ENCODE assay signal across 23 mouse cellular contexts in genomic region chr15:25296714-25297113, GRCm38 (mm10).
DNase-seq lines count a peak whose midpoint lies in the region; ATAC-seq and TF ChIP-seq lines count a peak whose summit lies in the region.
"Had no signal": no experiment of that assay in that cellular context is flagged by ENCODE, and none has a peak within 500 bp of the region (broad histone marks: within the 10 kb centered on the region; RNA-seq: fewer than 3 reads in every experiment).

No protein-coding gene starts in this region.

- WGBS in forebrain, embryonic 14.5 days, result 74% methylated on average over 11 of the region's 11 CpGs
- WGBS in forebrain, embryonic 10.5 days, result 91% methylated on average over 11 of the region's 11 CpGs
- 88% methylated on average over 11 of the region's 11 CpGs for WGBS in midbrain, embryonic 15.5 days
- WGBS in midbrain, embryonic 10.5 days, result 90% methylated on average over 11 of the region's 11 CpGs
- whole genome bisulfite sequencing in forebrain, embryonic 15.5 days, result 65% methylated on average over 11 of the region's 11 CpGs
- WGBS in stomach, postnatal 0 days, result 71% methylated on average over 11 of the region's 11 CpGs
- WGBS in kidney, embryonic 14.5 days, result 87% methylated on average over 11 of the region's 11 CpGs

- no peak for DNase-seq in forebrain, embryonic 14.5 days (ENCODE audit: low spot score)
- no peak for DNase-seq in forebrain, embryonic 10.5 days (ENCODE audit: extremely low spot score, low spot score)
- no peak for DNase-seq in midbrain, embryonic 10.5 days (ENCODE audit: low spot score)
- DNase-seq in stomach, postnatal 0 days (ENCODE audit: low spot score), result no peak
- no peak for DNase-seq in gastrocnemius, postnatal 14 days
- DNase-seq: adrenal gland, adult 8-10 months; adrenal gland, postnatal 25 days; cerebellum, adult 18-20 months; cerebellum, adult 9-10 months; gastrocnemius, postnatal 36 days; heart, adult 18-20 months; heart, postnatal 14 days; heart, postnatal 4 days had no signal

- H3K27ac ChIP-seq in forebrain, embryonic 14.5 days (ENCODE audit: low read depth, low read length), result no peak overlapping the region
- H3K27ac ChIP-seq in forebrain, embryonic 10.5 days, result no peak overlapping the region
- no peak overlapping the region for H3K27ac ChIP-seq in midbrain, embryonic 15.5 days
- H3K27ac ChIP-seq in midbrain, embryonic 10.5 days (replicated peaks), result no peak overlapping the region
- no peak overlapping the region for H3K27ac ChIP-seq in forebrain, embryonic 15.5 days (replicated peaks)
- H3K27ac ChIP-seq in stomach, postnatal 0 days (replicated peaks), result no peak overlapping the region
- no peak overlapping the region for H3K27ac ChIP-seq in kidney, embryonic 14.5 days (ENCODE audit: low read depth, low read length)
- H3K27ac ChIP-seq: heart, embryonic 13.5 days; hindbrain, embryonic 14.5 days; hindbrain, postnatal 0 days had no signal

- H3K4me1 ChIP-seq in forebrain, embryonic 14.5 days (ENCODE audit: control insufficient read depth, insufficient read depth, low read length), result peaks cover 13% of the 10 kb centered on the region
- peaks cover 15% of the 10 kb centered on the region for H3K4me1 ChIP-seq in forebrain, embryonic 10.5 days
- peaks cover 8% of the 10 kb centered on the region; the same call in 1 of the 2 replicates for H3K4me1 ChIP-seq in midbrain, embryonic 15.5 days
- H3K4me1 ChIP-seq in midbrain, embryonic 10.5 days, result no peaks in the 10 kb centered on the region
- H3K4me1 ChIP-seq in forebrain, embryonic 15.5 days, result peaks cover 17% of the 10 kb centered on the region
- no peaks in the 10 kb centered on the region for H3K4me1 ChIP-seq in stomach, postnatal 0 days (replicated peaks; ENCODE audit: control insufficient read depth, insufficient read depth)
- no peaks in the 10 kb centered on the region for H3K4me1 ChIP-seq in kidney, embryonic 14.5 days (ENCODE audit: control insufficient read depth, insufficient read depth, low read length)
- H3K4me1 ChIP-seq: heart, embryonic 13.5 days had no signal

- no peak for TF ChIP-seq EP300 in stomach, postnatal 0 days (optimal IDR thresholded peaks at IDR 0.05)

- H3K9me3 ChIP-seq in forebrain, embryonic 14.5 days (replicated peaks; ENCODE audit: control insufficient read depth, low read length), result no peaks in the 10 kb centered on the region
- no peaks in the 10 kb centered on the region for H3K9me3 ChIP-seq in forebrain, embryonic 10.5 days
- H3K9me3 ChIP-seq in midbrain, embryonic 15.5 days, result no peaks in the 10 kb centered on the region
- H3K9me3 ChIP-seq in midbrain, embryonic 10.5 days (replicated peaks), result no peaks in the 10 kb centered on the region
- no peaks in the 10 kb centered on the region for H3K9me3 ChIP-seq in forebrain, embryonic 15.5 days
- H3K9me3 ChIP-seq in stomach, postnatal 0 days (ENCODE audit: control insufficient read depth, low read length), result no peaks in the 10 kb centered on the region
- no peaks in the 10 kb centered on the region for H3K9me3 ChIP-seq in kidney, embryonic 14.5 days (ENCODE audit: control insufficient read depth, low read length)
- H3K9me3 ChIP-seq: heart, embryonic 13.5 days had no signal

- H3K9ac ChIP-seq in forebrain, embryonic 14.5 days (ENCODE audit: low read length), result no peak overlapping the region
- H3K9ac ChIP-seq in midbrain, embryonic 15.5 days, result no peak overlapping the region
- no peak overlapping the region for H3K9ac ChIP-seq in forebrain, embryonic 15.5 days (replicated peaks)
- no peak overlapping the region for H3K9ac ChIP-seq in stomach, postnatal 0 days (ENCODE audit: low read length)
- no peak overlapping the region for H3K9ac ChIP-seq in kidney, embryonic 14.5 days (ENCODE audit: low read depth, low read length)
- H3K9ac ChIP-seq: heart, embryonic 13.5 days; hindbrain, embryonic 14.5 days had no signal

- ATAC-seq in forebrain, embryonic 14.5 days, result peak; percentile 60; the same call in 1 of the 2 replicates
- ATAC-seq in midbrain, embryonic 15.5 days (replicated peaks), result peak; percentile 61
- ATAC-seq in forebrain, embryonic 15.5 days (replicated peaks), result peak; percentile 49
- peak; percentile 65; the same call in 1 of the 2 replicates for ATAC-seq in stomach, postnatal 0 days (ENCODE audit: low FRiP score, low TSS enrichment)
- no peak for ATAC-seq in kidney, embryonic 14.5 days (ENCODE audit: low FRiP score, low TSS enrichment)
- ATAC-seq: activated CD4-positive, CD25-positive, alpha-beta regulatory T cell, adult 4 months; CD4-positive, CD25-positive, alpha-beta regulatory T cell, adult 4 months; hindbrain, postnatal 0 days; inflammation-experienced regulatory T-cells, adult 6 months; intestine, embryonic 16.5 days had no signal

- no peak overlapping the region for H3K4me3 ChIP-seq in forebrain, embryonic 14.5 days (ENCODE audit: low read depth, low read length)
- no peak overlapping the region for H3K4me3 ChIP-seq in forebrain, embryonic 10.5 days
- H3K4me3 ChIP-seq in midbrain, embryonic 15.5 days, result no peak overlapping the region
- no peak overlapping the region for H3K4me3 ChIP-seq in midbrain, embryonic 10.5 days
- no peak overlapping the region for H3K4me3 ChIP-seq in forebrain, embryonic 15.5 days
- H3K4me3 ChIP-seq in stomach, postnatal 0 days (ENCODE audit: low read depth, low read length), result no peak overlapping the region
- H3K4me3 ChIP-seq in kidney, embryonic 14.5 days (ENCODE audit: low read length), result no peak overlapping the region
- H3K4me3 ChIP-seq: heart, embryonic 13.5 days had no signal

- H3K27me3 ChIP-seq in forebrain, embryonic 14.5 days (replicated peaks; ENCODE audit: control insufficient read depth, insufficient read depth, low read length), result no peaks in the 10 kb centered on the region
- H3K27me3 ChIP-seq in forebrain, embryonic 10.5 days (ENCODE audit: poor library complexity, severe bottlenecking), result no peaks in the 10 kb centered on the region
- H3K27me3 ChIP-seq in midbrain, embryonic 15.5 days (replicated peaks), result no peaks in the 10 kb centered on the region
- no peaks in the 10 kb centered on the region for H3K27me3 ChIP-seq in midbrain, embryonic 10.5 days (ENCODE audit: low read depth, poor library complexity, severe bottlenecking)
- no peaks in the 10 kb centered on the region for H3K27me3 ChIP-seq in forebrain, embryonic 15.5 days
- no peaks in the 10 kb centered on the region for H3K27me3 ChIP-seq in stomach, postnatal 0 days (ENCODE audit: control insufficient read depth, insufficient read depth, low read length)
- H3K27me3 ChIP-seq in kidney, embryonic 14.5 days (ENCODE audit: control insufficient read depth, insufficient read depth, low read length), result no peaks in the 10 kb centered on the region
- H3K27me3 ChIP-seq: heart, embryonic 13.5 days had no signal

- H3K4me2 ChIP-seq in forebrain, embryonic 14.5 days (ENCODE audit: low read length), result no peak overlapping the region
- H3K4me2 ChIP-seq in midbrain, embryonic 15.5 days, result no peak overlapping the region
- no peak overlapping the region for H3K4me2 ChIP-seq in forebrain, embryonic 15.5 days (replicated peaks)
- no peak overlapping the region for H3K4me2 ChIP-seq in stomach, postnatal 0 days (replicated peaks; ENCODE audit: low read depth)
- no peak overlapping the region for H3K4me2 ChIP-seq in kidney, embryonic 14.5 days (replicated peaks; ENCODE audit: low read depth, low read length)
- H3K4me2 ChIP-seq: heart, embryonic 13.5 days; hindbrain, embryonic 14.5 days had no signal

- no peak for TF ChIP-seq CTCF in stomach, postnatal 0 days (IDR thresholded peaks at IDR 0.05; ENCODE audit: low read depth)

- intact Hi-C loops in gastrocnemius, postnatal 14 days (cut with DNase I; ENCODE audit: low total_unique reads), result no loop called here

- no peaks in the 10 kb centered on the region for H3K36me3 ChIP-seq in forebrain, embryonic 14.5 days (ENCODE audit: control insufficient read depth, insufficient read depth, low read length)
- no peaks in the 10 kb centered on the region for H3K36me3 ChIP-seq in forebrain, embryonic 10.5 days (replicated peaks)
- no peaks in the 10 kb centered on the region for H3K36me3 ChIP-seq in midbrain, embryonic 15.5 days (replicated peaks)
- no peaks in the 10 kb centered on the region for H3K36me3 ChIP-seq in midbrain, embryonic 10.5 days
- no peaks in the 10 kb centered on the region for H3K36me3 ChIP-seq in forebrain, embryonic 15.5 days
- H3K36me3 ChIP-seq in stomach, postnatal 0 days (ENCODE audit: control insufficient read depth, insufficient read depth, low read length), result no peaks in the 10 kb centered on the region
- no peaks in the 10 kb centered on the region for H3K36me3 ChIP-seq in kidney, embryonic 14.5 days (ENCODE audit: control insufficient read depth, insufficient read depth, low read length)
- H3K36me3 ChIP-seq: heart, embryonic 13.5 days had no signal
